Mouse (Mus musculus): Measurements from ENCODE around the gene Hapln2. TPM values are rescaled to one million over a fixed set of nuclear protein-coding genes. Genes with fewer than 3 reads are reported as not detected.

Gene Hapln2
- polyA plus RNA-seq, 2 experiments: 0.15 to 0.29 TPM

DNA sequence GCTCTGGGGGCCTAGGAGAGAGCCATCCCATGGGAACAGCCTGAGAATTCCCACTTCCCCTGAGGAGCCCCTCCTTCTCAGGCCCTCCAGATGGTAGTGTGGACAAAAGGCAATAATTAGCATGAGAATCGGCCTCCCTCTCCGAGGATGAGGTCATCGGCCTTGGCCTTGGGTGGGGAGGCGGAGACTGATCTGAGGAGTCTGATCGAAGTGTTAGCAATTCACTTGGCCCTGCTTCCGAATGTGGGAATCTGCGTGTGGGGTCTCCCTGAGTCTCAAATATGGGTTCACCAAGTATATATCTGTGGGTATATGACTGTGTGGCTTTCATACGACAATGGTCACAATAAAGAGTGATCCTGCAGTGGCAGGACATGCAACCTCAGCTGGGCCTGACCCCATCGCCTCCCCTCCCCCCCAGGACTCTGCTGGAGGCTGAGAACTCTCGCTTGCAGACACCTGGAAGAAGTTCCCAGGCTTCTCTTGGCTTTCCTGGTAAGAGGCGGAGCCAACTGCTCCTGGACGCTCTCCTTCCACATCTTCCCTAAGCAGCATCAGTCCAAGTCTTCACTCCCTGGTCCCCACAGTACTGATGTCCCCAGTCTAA, 52.9 kb downstream of the Hapln2 start:
- Histone ChIP-seq H3K4me2 (replicated peaks; ENCODE audit: low read depth, low read length, severe bottlenecking) (0 out of 2 replicates have a peak overlapping the region, but pooled peaks have one; percentile 92), H3K27ac (replicated peaks; ENCODE audit: low read depth, low read length) (no peak overlapping the region), H3K36me3 (ENCODE audit: control insufficient read depth, insufficient read depth, low read length) (no peaks in the 10 kb centered on the region), H3K4me1 (ENCODE audit: control insufficient read depth, insufficient read depth, low read length) (peaks cover 27% of the 10 kb centered on the region), H3K9me3 (ENCODE audit: control insufficient read depth, low read length) (no peaks in the 10 kb centered on the region), H3K9ac (ENCODE audit: low read depth, low read length, severe bottlenecking) (no peak overlapping the region; the same call in 1 of the 2 replicates), H3K27me3 (ENCODE audit: control insufficient read depth, insufficient read depth, low read length) (peaks cover 26% of the 10 kb centered on the region), H3K4me3 (replicated peaks; ENCODE audit: low read length) (no peak overlapping the region)
- no peak for DNase-seq (ENCODE audit: low spot score)
- TF ChIP-seq POLR2A (IDR thresholded peaks at IDR 0.05; ENCODE audit: borderline replicate concordance, extremely low read depth, insufficient read depth, insufficient read length): no peak
- ATAC-seq (ENCODE audit: low FRiP score, low read depth): no peak
- 22% methylated on average over 12 of the region's 12 CpGs for WGBS

- DNase-seq (ENCODE audit: low spot score) (no peak), ATAC-seq (ENCODE audit: low FRiP score, low read depth) (no peak)
- Histone ChIP-seq H3K9me3 (ENCODE audit: control insufficient read depth, low read length) (no peaks in the 10 kb centered on the region), H3K36me3 (ENCODE audit: control insufficient read depth, insufficient read depth, low read length) (no peaks in the 10 kb centered on the region), H3K27ac (replicated peaks; ENCODE audit: low read depth, low read length) (no peak overlapping the region), H3K4me2 (replicated peaks; ENCODE audit: low read depth, low read length, severe bottlenecking) (peak overlapping the region; percentile 92), H3K27me3 (ENCODE audit: control insufficient read depth, insufficient read depth, low read length) (peaks cover 26% of the 10 kb centered on the region), H3K9ac (ENCODE audit: low read depth, low read length, severe bottlenecking) (peak overlapping the region; percentile 4), H3K4me1 (ENCODE audit: control insufficient read depth, insufficient read depth, low read length) (peaks cover 27% of the 10 kb centered on the region), H3K4me3 (replicated peaks; ENCODE audit: low read length) (peak overlapping the region; percentile 48)
- WGBS: 42% methylated on average over 14 of the region's 14 CpGs
- TF ChIP-seq POLR2A (IDR thresholded peaks at IDR 0.05; ENCODE audit: borderline replicate concordance, extremely low read depth, insufficient read depth, insufficient read length): no peak
Observed at GRCm38 (mm10) chr3:87973593-87974380, 53.6 kb downstream of the Hapln2 start.

- DNase-seq (ENCODE audit: low spot score): no peak
- H3K4me3 ChIP-seq (replicated peaks; ENCODE audit: low read length): peak overlapping the region; percentile 48
- 19% methylated on average over 5 of the region's 5 CpGs for WGBS
- H3K36me3 ChIP-seq (ENCODE audit: control insufficient read depth, insufficient read depth, low read length): no peaks in the 10 kb centered on the region
- peaks cover 27% of the 10 kb centered on the region for H3K4me1 ChIP-seq (ENCODE audit: control insufficient read depth, insufficient read depth, low read length)
- H3K4me2 ChIP-seq (replicated peaks; ENCODE audit: low read depth, low read length, severe bottlenecking): peak overlapping the region; percentile 92
- H3K9me3 ChIP-seq (ENCODE audit: control insufficient read depth, low read length): no peaks in the 10 kb centered on the region
- no peak for TF ChIP-seq POLR2A (IDR thresholded peaks at IDR 0.05; ENCODE audit: borderline replicate concordance, extremely low read depth, insufficient read depth, insufficient read length)
- no peak for ATAC-seq (ENCODE audit: low FRiP score, low read depth)
- H3K27ac ChIP-seq (replicated peaks; ENCODE audit: low read depth, low read length): no peak overlapping the region
- H3K9ac ChIP-seq (ENCODE audit: low read depth, low read length, severe bottlenecking): peak overlapping the region; percentile 17; the same call in 1 of the 2 replicates
- H3K27me3 ChIP-seq (ENCODE audit: control insufficient read depth, insufficient read depth, low read length): peaks cover 26% of the 10 kb centered on the region
Observed at GRCm38 (mm10) chr3:87972776-87973175, 54.6 kb downstream of the Hapln2 start.

DNA sequence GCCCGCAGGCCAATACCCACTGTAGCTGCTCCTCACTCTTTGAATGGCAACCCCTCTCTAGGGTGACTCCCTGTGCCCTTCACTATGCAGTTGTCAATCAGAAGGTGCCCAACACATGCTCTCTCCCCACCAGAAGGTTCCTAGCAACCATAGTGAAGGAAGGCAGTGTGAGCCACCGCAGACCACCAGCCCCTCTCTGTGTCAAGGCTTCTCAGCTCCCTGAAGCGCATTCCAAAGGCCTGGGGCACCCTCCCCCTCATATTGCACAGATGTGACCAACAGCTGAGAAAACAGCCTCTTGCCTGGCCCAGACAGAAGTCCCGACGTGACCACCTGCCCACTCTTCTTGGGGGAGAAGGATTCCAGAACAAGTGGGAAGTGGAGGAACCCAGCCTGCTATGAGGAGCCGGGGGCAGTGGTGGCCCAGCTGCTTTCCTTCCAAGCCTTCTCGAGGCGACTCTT, 55.1 kb downstream of the Hapln2 start:
- H3K4me2 ChIP-seq (replicated peaks; ENCODE audit: low read depth, low read length, severe bottlenecking): peak overlapping the region; percentile 92
- peak; percentile 38 for ATAC-seq (ENCODE audit: low FRiP score, low read depth)
- 10% methylated on average over 8 of the region's 8 CpGs for WGBS
- H3K27ac ChIP-seq (replicated peaks; ENCODE audit: low read depth, low read length): no peak overlapping the region
- H3K9ac ChIP-seq (ENCODE audit: low read depth, low read length, severe bottlenecking): peak overlapping the region; percentile 17; the same call in 1 of the 2 replicates
- peak overlapping the region; percentile 48 for H3K4me3 ChIP-seq (replicated peaks; ENCODE audit: low read length)
- no peak for DNase-seq (ENCODE audit: low spot score)
- TF ChIP-seq POLR2A (IDR thresholded peaks at IDR 0.05; ENCODE audit: borderline replicate concordance, extremely low read depth, insufficient read depth, insufficient read length): no peak
- peaks cover 27% of the 10 kb centered on the region for H3K4me1 ChIP-seq (ENCODE audit: control insufficient read depth, insufficient read depth, low read length)
- H3K36me3 ChIP-seq (ENCODE audit: control insufficient read depth, insufficient read depth, low read length): no peaks in the 10 kb centered on the region
- H3K27me3 ChIP-seq (ENCODE audit: control insufficient read depth, insufficient read depth, low read length): peaks cover 26% of the 10 kb centered on the region
- H3K9me3 ChIP-seq (ENCODE audit: control insufficient read depth, low read length): no peaks in the 10 kb centered on the region

Other genes starting within 250 kb of the Hapln2 start
- gene Ntrk1, start 232.4 kb downstream of the Hapln2 start, polyA plus RNA-seq (2012; rRNA removed): 2.7 and 3.7 TPM in 2 replicates
- 1.3 and 2.1 TPM in 2 replicates for gene Ntrk1, start 232.4 kb downstream of the Hapln2 start, polyA plus RNA-seq (2014; fragmentation: Nextera tagmentation; extraction: Ambion mirVana)
- 1.4 and 1.7 TPM in 2 replicates for gene Insrr, start 230.6 kb downstream of the Hapln2 start, polyA plus RNA-seq (2012; rRNA removed)
- 0.22 and 0.35 TPM in 2 replicates for gene Insrr, start 230.6 kb downstream of the Hapln2 start, polyA plus RNA-seq (2014; fragmentation: Nextera tagmentation; extraction: Ambion mirVana)
- gene Pear1, start 203.3 kb downstream of the Hapln2 start, polyA plus RNA-seq (2012; rRNA removed): 47.2 and 65.4 TPM in 2 replicates
- 21.5 and 27.0 TPM in 2 replicates for gene Pear1, start 203.3 kb downstream of the Hapln2 start, polyA plus RNA-seq (2014; fragmentation: Nextera tagmentation; extraction: Ambion mirVana)
- gene Sh2d2a, start 180.8 kb downstream of the Hapln2 start, polyA plus RNA-seq (2012; rRNA removed): 0.08 and 0.18 TPM in 2 replicates
- not detected in 2 replicates for gene Sh2d2a, start 180.8 kb downstream of the Hapln2 start, polyA plus RNA-seq (2014; fragmentation: Nextera tagmentation; extraction: Ambion mirVana)
- gene Prcc, start 142.0 kb downstream of the Hapln2 start, polyA plus RNA-seq (2012; rRNA removed): 48.5 and 50.6 TPM in 2 replicates
- gene Prcc, start 142.0 kb downstream of the Hapln2 start, polyA plus RNA-seq (2014; fragmentation: Nextera tagmentation; extraction: Ambion mirVana): 15.8 and 16.8 TPM in 2 replicates
- 160 and 203 TPM in 2 replicates for gene Hdgf, start 121.3 kb downstream of the Hapln2 start, polyA plus RNA-seq (2012; rRNA removed)
- gene Hdgf, start 121.3 kb downstream of the Hapln2 start, polyA plus RNA-seq (2014; fragmentation: Nextera tagmentation; extraction: Ambion mirVana): 260 and 268 TPM in 2 replicates
- gene Mrpl24, start 108.1 kb downstream of the Hapln2 start, polyA plus RNA-seq (2012; rRNA removed): 88.6 and 124 TPM in 2 replicates
- 66.2 and 75.7 TPM in 2 replicates for gene Mrpl24, start 108.1 kb downstream of the Hapln2 start, polyA plus RNA-seq (2014; fragmentation: Nextera tagmentation; extraction: Ambion mirVana)
- 35.7 and 39.7 TPM in 2 replicates for gene Isg20l2, start 97.3 kb downstream of the Hapln2 start, polyA plus RNA-seq (2012; rRNA removed)
- 26.7 and 27.0 TPM in 2 replicates for gene Isg20l2, start 97.3 kb downstream of the Hapln2 start, polyA plus RNA-seq (2014; fragmentation: Nextera tagmentation; extraction: Ambion mirVana)
- gene Rrnad1, start 96.9 kb downstream of the Hapln2 start, polyA plus RNA-seq (2012; rRNA removed): 53.6 and 61.8 TPM in 2 replicates
- 15.6 and 18.7 TPM in 2 replicates for gene Rrnad1, start 96.9 kb downstream of the Hapln2 start, polyA plus RNA-seq (2014; fragmentation: Nextera tagmentation; extraction: Ambion mirVana)
- gene Crabp2, start 78.9 kb downstream of the Hapln2 start, polyA plus RNA-seq (2012; rRNA removed): 176 and 192 TPM in 2 replicates
- gene Crabp2, start 78.9 kb downstream of the Hapln2 start, polyA plus RNA-seq (2014; fragmentation: Nextera tagmentation; extraction: Ambion mirVana): 267 and 331 TPM in 2 replicates
- 28.4 and 36.0 TPM in 2 replicates for gene Nes, start 56.5 kb downstream of the Hapln2 start, polyA plus RNA-seq (2012; rRNA removed)
- gene Nes, start 56.5 kb downstream of the Hapln2 start, polyA plus RNA-seq (2014; fragmentation: Nextera tagmentation; extraction: Ambion mirVana): 24.5 and 28.7 TPM in 2 replicates
- gene Bcan, start 27.4 kb downstream of the Hapln2 start, polyA plus RNA-seq (2012; rRNA removed): 1.6 and 1.8 TPM in 2 replicates
- gene Bcan, start 27.4 kb downstream of the Hapln2 start, polyA plus RNA-seq (2014; fragmentation: Nextera tagmentation; extraction: Ambion mirVana): 0.39 and 0.41 TPM in 2 replicates
- 8.3 and 16.2 TPM in 2 replicates for gene Gpatch4, start 15.5 kb upstream of the Hapln2 start, polyA plus RNA-seq (2012; rRNA removed)
- 29.7 and 30.2 TPM in 2 replicates for gene Gpatch4, start 15.5 kb upstream of the Hapln2 start, polyA plus RNA-seq (2014; fragmentation: Nextera tagmentation; extraction: Ambion mirVana)
- gene Naxe, start 30.9 kb upstream of the Hapln2 start, polyA plus RNA-seq (2012; rRNA removed): 101 and 123 TPM in 2 replicates
- 203 and 215 TPM in 2 replicates for gene Naxe, start 30.9 kb upstream of the Hapln2 start, polyA plus RNA-seq (2014; fragmentation: Nextera tagmentation; extraction: Ambion mirVana)
- gene Ttc24, start 50.7 kb upstream of the Hapln2 start, polyA plus RNA-seq (2012; rRNA removed): 0.03 TPM in 1 of 2 replicates, not detected in the other
- not detected in 2 replicates for gene Ttc24, start 50.7 kb upstream of the Hapln2 start, polyA plus RNA-seq (2014; fragmentation: Nextera tagmentation; extraction: Ambion mirVana)
- 38.8 and 50.5 TPM in 2 replicates for gene Iqgap3, start 54.4 kb upstream of the Hapln2 start, polyA plus RNA-seq (2012; rRNA removed)
- 20.0 and 21.0 TPM in 2 replicates for gene Iqgap3, start 54.4 kb upstream of the Hapln2 start, polyA plus RNA-seq (2014; fragmentation: Nextera tagmentation; extraction: Ambion mirVana)
- gene Mef2d, start 114.8 kb upstream of the Hapln2 start, polyA plus RNA-seq (2012; rRNA removed): 58.7 and 79.0 TPM in 2 replicates
- 27.4 and 29.6 TPM in 2 replicates for gene Mef2d, start 114.8 kb upstream of the Hapln2 start, polyA plus RNA-seq (2014; fragmentation: Nextera tagmentation; extraction: Ambion mirVana)
- 10.5 and 11.0 TPM in 2 replicates for gene Rhbg, start 227.1 kb upstream of the Hapln2 start, polyA plus RNA-seq (2012; rRNA removed)
- 17.0 and 17.2 TPM in 2 replicates for gene Rhbg, start 227.1 kb upstream of the Hapln2 start, polyA plus RNA-seq (2014; fragmentation: Nextera tagmentation; extraction: Ambion mirVana)